Mouse (Mus musculus) CD4-positive, CD25-positive, alpha-beta regulatory T cell, adult 2 months (primary cell): ENCODE results near the gene Zfp423.

Source experiments
- DNase-seq: peaks from one replicate; pipeline ENCODE4 v3.0.0-alpha.2; 2012; ENCODE audit warnings: low read depth, low spot score

The Zfp423 gene

DNA sequence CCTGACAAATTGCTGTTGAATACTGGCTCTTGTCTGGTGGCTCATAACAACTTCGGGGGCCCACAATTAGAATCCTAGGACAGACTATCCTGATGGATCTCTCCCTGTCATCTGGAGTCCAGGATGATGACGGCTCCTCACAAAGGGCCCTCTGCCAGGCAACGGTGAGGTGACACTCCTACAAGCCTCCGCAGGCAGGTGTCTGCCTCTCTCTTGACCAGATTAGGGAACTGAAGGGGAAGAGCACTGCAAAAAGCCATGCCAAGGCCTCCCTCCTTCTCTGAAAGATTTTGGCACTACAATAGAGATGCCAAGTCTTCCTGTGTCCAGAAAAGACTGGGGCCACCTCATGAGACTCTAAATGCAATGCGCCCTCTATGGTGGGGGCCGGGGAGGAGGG lies 7.1 kb downstream of the Zfp423 start:
- DNase-seq: no peak

DNA sequence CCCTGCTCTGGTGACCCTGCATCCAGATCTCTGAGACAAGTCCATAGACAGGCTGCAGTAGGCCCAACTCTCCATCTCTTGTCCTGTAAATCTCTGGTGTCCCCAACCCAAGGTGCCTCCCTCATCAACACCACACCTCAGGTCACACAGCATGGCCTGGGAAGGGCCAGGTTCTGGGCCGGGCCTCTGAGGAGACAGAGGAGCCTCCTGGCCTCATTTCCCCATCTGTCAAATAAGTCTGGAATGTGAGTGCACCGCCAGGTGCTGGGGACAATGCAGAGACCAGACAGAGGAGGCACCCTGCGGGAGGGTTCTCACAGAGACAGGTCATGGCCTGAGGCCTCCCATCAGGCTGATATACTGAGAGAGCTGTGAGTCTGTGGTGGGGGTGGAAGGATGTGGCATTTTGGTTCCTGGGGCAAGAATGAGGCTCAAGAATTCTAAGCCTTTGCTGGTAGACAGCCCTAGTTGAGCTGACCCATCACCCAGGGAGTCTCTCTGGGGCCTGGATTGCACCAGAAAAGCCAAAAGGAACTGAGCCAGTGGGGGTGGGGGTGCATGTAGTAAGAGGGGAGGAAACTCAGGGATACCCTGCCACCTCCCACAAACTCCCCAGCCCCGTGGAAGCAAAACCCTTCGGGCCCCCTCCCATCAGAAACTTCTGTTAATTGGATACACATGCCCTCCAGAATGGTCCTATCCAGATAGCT lies 15.0 kb downstream of the Zfp423 start:
- no peak for DNase-seq

DNA sequence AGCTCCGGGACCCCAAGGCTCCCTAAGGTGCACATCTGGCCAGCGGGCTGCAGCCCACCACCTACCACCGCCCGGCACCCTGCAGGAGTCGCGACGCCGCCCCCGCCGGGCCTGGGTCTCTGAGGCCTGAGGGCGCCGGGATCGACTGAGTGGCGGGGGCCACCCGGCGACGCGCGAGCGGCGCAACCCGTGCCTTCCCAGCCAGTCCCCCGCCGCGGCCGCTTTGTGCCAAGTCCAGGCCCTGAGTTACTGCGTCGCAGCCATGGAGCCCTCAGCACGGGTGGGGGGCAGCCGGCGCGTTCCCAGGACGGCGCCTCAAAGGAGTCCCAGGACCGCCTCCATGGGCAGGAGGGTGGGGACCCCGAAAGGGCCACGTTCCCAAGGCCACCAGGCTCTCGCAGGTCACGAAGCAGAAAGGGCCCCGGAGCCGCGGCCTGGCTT lies 15.7 kb downstream of the Zfp423 start:
- DNase-seq: no peak

DNA sequence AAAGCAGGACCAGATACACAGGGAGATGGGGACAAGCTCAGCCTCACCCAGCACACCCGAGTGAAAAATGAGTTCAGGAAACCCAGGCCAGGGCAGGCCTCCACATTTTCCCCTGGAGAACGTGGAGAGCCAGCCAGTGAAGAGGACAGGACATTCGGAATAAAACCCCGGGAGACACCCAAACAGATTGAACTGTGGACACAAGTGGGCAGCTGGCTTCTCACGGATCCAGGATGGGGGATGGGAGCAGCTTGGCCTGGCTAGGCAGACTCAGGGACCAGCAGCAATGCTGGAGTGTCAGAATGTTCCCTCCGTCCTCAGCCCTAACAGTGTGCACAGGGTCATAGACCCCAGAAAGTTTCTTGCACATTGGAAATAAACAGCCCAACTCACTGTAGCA lies 18.7 kb downstream of the Zfp423 start:
- DNase-seq: no peak

DNA sequence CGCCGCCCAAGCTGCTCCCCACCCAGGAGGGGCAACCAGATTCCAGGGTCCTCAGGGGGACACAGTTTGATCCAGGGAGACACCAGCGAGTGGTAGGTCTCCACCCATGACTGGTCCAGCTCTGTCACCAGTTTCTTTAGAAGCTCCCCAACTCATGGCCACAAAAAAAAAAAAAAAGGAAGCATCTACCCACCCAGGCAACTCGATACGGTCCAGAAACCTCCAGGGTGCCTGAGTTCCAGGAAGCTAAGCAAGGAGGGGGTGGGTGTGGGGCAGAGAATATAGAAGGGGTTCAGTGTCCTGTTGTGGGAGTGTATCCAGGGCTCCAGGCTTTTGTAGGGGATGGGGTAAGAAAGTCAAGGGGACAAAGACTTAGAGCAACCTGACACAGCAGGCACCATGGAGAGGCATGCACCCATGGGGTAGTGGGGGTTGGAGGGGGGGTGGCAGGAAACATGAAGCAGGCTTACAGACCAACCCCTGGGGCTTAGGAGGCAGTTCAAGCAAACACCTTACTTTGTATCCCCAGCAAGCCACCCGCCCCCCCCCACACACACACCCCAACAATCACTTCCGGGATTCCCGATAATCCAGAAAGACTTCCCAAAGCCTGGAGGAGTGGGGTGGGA lies 20.0 kb downstream of the Zfp423 start:
- DNase-seq: no peak

DNA sequence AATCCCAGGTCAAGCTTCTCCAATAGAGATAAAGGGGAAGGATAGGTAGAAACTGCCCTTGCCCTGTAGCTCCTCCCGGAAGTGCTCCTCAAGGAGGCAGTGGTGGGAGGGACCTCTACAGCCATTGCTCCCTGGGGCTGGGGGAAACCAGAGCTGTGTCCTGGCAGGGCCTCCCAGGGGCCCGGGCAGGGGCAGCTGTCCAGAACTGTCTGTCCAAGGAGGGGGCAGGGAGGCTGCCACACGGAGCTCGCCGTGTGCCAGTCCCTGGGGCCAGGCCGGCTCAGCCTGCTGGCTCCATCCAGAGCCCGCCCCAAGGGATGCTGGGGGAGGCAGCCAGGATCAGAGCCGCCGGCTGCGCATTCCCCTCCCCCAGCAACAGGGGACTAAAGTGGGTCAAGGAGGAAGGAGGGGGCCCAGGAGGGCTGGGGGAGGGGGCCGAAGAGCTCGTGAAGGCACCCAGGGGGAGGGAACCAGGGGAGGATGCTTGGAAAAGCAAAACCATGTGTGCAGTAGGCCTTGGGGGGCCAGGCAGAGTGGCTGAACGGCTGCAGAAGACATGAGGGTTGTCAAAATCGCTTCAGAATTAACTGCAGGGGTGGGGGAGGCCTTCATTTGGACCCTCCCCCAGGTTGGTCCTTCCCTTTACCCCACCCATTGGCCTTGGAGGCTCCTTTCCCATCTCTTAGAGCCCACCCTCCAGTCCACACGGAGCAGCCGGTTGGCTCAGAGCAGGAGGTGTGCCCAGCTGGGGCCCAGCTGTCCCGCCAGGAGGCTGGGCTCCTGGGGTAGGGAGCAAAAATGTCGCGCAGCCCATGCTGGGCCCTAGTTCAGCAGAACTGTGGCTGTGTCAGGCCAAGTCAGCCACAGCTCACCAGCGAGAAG lies 20.8 kb downstream of the Zfp423 start:
- DNase-seq: no peak

DNA sequence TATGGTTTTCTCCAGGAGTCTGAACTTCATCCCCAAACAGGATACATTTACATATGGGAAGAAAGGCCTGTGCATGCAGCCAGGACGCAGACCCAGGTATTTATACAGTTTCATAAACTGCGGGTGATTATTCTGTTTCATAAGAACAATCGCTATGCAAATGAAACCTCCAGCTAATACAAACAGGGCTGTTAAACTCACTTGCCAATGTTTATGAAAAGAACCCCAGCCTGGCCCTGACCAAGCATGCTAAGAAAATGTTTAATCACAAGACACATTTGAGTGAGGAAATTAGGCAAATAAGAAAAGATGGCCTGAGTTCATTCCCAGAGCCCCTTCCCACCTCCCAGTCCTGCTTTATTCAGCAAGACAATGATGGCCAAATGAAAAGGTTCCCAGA lies 22.2 kb downstream of the Zfp423 start:
- DNase-seq: no peak

DNA sequence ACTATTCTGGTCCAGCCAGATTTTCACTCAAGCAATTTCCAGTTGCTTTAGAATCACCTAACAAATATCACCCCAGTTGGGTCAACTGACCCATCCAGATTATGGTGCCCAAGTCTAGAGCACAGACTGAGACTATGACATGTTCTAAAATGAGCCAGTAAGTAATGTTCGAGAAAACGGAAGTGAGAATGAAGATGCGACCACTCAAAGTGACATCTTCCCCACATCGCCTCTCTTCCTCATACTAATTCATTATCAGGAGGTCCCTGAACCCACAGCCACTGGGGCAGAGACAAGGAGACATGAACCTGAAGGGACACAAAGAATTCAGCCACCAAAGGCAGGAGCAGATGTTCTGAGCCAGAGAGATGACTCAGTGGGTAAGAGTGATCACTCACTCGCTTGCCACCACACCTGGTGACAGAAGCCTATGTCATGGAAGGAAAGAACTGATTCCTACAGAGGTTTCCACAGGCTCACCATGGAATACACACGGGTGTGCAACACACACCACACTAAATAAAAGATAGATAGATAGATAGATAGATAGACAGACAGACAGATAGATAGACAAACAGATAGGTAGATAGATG lies 24.2 kb downstream of the Zfp423 start:
- no peak for DNase-seq

DNA sequence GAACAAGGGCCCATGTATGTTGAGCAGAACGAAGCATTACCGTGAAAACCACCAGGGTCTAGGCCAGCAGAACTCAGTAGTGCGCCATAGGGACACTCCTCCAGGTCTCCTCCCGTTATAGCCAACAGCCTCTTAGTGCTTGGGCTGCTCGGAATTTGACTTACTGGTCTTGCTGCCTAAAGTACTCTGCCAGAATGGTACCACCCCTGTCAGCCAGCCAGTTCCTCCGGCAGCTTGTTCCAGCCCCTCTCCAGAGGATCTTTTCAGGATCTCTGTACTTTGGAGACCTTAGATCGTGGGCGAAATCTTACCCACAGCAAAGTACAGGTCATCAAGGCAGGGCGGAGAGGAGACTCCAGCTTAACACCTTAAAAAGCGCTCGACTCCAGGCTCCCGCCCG lies 25.2 kb downstream of the Zfp423 start:
- DNase-seq: no peak

DNA sequence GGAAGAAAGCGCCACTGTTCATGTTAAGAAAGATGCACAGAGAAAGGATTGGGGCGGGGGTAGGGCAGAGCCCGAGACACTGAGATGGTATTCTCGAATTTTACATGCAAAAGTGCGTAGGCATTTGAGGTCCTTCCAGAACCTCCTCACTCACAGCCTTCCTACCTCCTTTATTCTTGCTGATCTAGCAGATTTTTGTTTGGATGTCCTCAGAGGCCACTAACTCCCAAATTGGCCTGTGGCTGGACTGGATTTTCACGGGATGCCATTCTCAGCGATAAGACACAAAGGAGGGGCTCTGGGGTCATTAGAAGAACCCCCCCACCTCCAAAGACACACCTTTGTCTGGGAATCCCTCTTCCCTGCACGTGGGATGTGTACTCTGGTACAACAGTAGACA lies 25.6 kb downstream of the Zfp423 start:
- no peak for DNase-seq

DNA sequence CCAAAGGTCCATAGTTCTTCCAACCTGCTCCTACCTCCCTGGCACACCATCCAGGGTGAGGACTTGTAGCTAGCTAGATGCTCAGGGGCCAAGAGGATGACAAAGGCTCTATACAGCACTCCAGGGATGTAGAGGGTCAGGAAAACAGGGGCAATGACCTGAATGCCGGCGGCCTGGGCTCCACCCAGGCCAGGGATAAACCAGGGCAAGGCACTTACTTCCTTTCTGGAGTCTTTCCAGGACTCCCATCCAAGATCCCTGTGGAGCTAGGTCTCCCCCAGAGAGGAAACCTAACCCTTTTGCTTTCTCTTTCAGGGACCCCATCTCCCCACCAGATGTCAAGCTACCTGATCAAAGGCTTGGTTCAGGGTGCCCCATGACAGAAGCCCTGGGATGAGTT lies 30.5 kb downstream of the Zfp423 start:
- DNase-seq: no peak

DNA sequence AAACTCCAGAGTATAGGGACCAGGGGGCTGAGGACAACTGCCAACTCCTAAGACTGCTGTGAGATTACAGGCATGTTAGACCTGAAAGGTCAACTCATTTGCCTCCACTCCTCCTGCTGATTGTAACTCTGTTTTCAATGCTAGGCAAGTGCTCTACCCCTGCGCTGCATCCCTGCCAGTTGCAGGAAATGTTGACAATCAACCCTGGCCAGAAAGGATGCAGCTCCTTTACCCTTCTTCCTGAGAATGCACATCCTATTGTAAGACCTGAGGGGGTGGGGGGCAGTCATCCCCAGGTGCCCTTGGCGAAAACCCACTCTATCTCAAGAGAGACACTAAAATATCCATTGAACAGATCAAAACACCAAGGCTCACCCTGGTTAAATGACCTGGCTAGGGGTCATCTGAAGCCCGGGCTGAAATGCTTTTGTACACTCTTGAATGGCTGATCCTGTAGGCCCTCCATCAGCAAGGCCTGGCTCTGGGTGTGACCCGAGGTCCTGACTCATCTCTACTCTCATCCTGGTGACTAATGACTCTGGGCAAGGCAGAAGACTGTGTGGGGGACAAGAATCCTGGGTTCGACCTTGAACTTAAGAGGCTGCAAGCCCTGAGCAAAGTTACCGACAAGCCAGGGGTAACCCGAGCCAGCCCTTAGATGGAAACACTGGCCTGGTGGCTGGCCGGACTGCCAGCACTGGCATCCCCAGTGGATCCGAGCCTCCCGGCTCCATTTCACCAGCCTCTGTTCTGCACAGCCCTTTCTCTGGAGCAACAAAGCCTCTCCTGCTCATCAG lies 32.2 kb downstream of the Zfp423 start:
- DNase-seq: no peak

DNA sequence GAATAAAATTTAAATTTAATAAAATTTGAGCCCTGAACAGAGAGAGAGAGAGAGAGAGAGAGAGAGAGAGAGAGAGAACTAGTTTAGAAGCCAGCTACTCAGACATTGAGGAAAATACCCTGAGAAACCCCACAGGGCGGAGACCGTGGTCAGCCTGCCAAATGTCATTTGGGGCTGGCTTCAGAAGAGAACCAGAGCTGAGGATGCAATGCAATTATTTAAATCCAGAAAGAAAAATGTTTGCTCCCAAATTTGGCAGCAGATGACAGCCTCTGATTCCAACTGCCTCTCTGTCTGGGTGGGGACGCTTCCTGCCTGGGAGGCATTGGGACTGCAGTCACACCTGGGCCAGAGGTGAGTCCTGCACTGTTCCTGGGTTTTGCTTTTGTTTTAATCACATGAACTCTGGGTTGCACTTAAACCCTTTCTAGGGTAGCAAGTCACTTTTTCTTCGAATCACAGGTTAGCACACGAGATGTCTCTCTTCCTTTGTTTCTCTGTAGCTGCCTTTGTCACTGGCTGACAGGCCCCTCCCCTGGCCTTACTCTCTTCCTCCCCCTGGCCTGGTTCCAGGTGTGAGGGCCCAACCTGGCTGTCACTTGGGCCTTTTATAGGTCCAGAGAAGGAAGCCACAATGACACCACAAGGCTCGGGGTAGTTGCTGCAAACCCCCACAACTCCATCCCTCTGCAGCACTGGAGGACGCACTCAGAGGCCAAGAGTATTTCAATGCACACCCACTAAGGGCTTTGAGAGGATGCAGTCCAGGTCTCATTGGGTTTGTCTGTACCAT lies 33.1 kb downstream of the Zfp423 start:
- no peak for DNase-seq

DNA sequence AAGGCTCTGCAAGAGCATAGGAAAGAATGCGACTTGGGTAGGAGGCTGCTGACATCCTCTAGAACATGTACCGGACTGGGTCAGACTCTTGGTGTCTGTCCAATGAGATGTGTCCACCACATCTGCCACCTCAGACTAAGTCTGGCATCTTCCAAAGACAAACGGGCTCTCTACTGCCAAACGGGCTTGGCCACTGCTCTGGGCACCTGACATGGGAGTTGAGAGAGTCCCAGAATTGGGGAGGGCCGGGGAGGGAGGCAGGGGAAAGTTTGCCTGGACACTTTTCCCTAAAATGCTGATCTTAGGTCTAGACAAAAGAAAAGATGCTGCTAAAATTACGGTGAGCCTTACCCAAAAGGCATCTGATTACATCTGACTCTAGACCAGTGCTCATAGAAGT lies 36.5 kb downstream of the Zfp423 start:
- no peak for DNase-seq

DNA sequence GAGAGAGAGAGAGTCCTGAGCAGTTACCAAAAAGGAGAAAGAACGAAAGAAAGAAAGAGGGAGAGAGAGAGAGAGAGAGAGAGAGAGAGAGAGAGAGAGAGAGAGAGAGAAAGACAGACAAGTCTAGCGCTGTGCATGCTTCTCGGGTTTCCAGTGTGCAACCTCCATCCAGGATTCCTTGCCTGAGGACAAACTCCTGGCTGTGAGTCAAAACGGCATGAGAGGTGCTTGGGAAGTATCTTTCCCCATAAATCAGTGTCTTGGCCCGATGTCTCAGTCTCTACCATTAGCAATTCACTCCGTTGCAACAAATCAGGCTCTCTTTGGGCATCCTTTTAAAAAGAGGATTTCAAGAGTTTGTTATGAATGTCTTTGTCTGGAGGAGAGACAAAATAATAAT lies 36.9 kb downstream of the Zfp423 start:
- no peak for DNase-seq

DNA sequence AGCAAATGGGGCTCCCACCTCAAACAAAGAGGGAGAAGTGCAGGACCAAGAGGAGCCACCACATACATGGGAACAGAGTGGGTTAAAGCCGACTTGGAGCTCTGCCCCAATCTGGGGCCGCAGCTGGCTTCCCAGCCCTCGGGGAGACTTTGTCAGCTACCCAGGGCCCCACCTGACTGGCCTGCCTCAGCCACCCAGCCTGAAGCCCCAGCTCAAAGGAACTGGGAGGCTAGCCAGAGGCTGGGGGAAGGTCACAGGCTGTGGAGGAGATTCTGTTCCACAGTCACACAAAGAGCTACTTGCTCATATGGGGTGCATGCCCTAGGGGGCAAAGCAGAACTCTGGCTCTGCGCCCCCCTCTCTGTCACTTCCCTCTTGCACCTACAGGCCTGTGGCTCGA lies 41.4 kb downstream of the Zfp423 start:
- DNase-seq: no peak

DNA sequence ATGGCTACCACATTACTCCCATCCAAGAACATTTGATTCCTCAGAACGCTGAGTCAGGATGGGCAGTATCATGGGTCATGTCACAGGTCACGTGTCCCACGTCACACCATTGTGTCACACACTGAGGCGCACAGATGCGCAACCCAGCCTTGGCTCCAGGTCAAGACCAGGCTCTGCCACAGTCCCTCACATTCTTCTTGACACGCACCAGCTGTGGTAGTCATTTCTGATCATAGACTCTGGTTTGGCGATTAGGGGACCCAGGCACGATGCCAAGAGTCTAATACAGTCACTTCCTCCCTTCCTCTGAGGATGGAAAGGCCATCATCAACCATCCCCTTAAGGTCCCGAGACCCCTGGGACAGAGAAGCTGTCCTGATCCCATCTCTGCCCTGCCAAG lies 43.6 kb downstream of the Zfp423 start:
- no peak for DNase-seq

DNA sequence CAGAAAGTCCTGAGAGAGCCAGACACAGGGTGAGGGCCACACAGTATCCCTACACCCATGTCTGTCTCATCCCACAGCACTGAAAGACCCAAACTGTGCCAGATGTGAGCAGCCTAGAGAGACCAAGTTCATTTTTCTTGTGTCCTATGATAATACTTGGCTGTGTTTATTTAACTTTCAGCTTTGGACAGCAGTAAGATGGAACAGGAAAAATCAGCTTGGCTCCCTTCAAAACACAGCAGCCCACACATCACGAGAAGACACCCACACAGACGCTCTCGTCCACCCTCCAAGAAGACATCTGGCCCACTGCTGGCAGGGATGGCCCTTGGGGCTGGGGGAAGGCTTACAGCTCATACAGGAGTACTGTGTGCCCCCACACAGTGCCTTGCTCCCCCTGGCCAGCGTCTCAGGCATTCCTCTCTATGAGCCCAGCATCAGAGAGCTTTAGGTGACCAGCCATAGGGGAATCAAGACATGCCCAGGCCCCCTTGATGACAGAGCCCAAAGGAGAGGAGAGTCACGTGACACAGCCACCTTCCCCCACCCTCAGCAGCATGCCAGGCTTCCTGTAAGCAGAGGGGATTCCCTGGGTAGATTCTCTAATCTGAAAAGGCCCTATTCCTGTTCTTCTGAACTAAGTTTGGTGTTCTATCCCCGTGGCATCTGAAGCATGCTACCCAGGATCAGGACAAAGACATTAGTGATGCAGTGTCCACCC lies 45.0 kb downstream of the Zfp423 start:
- no peak for DNase-seq

DNA sequence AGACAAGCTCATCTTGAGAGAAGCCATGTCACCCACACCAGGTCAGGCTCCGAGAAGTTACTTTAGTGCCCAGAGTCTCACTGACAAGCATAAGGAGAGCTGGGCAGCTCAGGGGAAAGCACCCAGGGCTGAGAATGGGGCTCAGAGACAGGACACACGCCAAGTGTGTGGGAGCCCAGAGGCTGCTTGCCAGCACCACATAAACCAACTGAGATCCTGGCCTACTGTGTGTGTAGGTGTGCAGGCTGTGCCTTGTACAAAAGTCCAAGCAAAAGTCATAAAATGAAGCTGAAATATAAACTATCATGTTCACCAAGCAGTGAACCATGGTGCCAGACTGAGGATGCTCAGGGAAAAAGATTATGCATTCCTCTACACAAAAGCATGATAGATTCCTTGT lies 50.5 kb downstream of the Zfp423 start:
- DNase-seq: no peak

DNA sequence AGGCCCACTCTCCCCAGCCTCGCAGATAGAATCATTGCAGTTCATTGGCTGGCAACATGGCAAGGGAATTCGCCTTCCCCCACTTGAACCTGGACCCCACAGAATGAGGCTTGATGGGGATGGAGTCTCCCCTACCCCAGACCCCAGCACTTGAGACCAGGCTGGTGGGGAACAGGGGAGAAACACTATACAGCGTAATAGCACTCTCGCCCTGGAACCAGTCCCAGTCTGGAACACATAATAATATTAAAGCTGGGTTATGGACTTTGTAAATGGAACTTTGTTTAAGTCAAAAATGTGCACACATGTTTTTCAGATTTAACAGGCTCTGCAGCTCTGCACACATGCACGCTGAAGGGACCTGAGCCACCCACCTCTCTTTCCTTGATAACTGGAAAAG lies 54.0 kb downstream of the Zfp423 start:
- DNase-seq: no peak
